ENCODE assay signal across 23 mouse cellular contexts in the genomic region with DNA sequence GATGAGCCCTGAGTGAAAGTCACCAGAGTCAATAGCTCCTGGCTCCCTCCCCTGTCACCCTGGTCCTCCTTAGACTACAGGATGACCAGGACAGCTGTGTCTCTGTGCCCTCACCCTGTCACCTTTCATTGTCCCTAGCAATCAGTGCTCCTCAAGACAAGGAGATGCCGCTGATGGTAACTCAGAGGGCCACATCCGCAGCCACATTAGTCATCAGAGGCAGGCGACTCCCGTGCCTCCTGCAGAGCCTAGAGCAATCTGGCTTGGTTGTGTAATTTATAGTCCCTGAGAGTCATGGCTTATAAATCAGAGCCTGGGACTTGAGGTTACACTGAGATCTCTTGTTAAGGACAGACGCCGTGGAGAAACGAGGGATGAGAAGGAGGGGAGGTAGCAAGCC.
A peak's percentile ranks its signal among the peaks of the same experiment; 100 is the strongest.
DNase-seq lines count a peak whose midpoint lies in the region; ATAC-seq and TF ChIP-seq lines count a peak whose summit lies in the region.
"Had no signal": no experiment of that assay in that cellular context is flagged by ENCODE, and none has a peak within 500 bp of the region (broad histone marks: within the 10 kb centered on the region; RNA-seq: fewer than 3 reads in every experiment).

No protein-coding gene starts in this region.

- no peak overlapping the region for H3K9ac ChIP-seq in neural tube, embryonic 13.5 days
- H3K9ac ChIP-seq: embryonic facial prominence, embryonic 15.5 days; limb, embryonic 13.5 days; liver, embryonic 12.5 days had no signal

- DNase-seq in cerebellum, postnatal 4 days (ENCODE audit: low spot score in 2 of 2) = no peak
- DNase-seq in frontal cortex, postnatal 25 days (ENCODE audit: low spot score in 2 of 2) = no peak
- no peak for DNase-seq in neural tube, embryonic 10.5 days (ENCODE audit: extremely low spot score, low spot score)
- DNase-seq in natural killer cell, adult 2 months (ENCODE audit: low spot score in 2 of 2) = no peak
- DNase-seq: gastrocnemius, postnatal 14 days; heart, adult 11 months; kidney, postnatal 36 days; lung, adult 18-20 months; lung, postnatal 10 days; right cerebral cortex, postnatal 14 days had no signal

- H3K27me3 ChIP-seq in neural tube, embryonic 13.5 days = no peaks in the 10 kb centered on the region
- H3K27me3 ChIP-seq: embryonic facial prominence, embryonic 15.5 days; limb, embryonic 13.5 days; liver, embryonic 12.5 days had no signal

- ATAC-seq in cerebellum, adult (ENCODE audit: insufficient number of reproducible peaks, low FRiP score, low TSS enrichment) = peak; percentile 55
- peak; percentile 24; the same call in 1 of the 2 replicates for ATAC-seq in frontal cortex, adult (ENCODE audit: low TSS enrichment)
- peak; percentile 43; the same call in 1 of the 2 replicates for ATAC-seq in neural tube, embryonic 13.5 days (ENCODE audit: low read depth)
- ATAC-seq: activated CD4-positive, CD25-positive, alpha-beta regulatory T cell, adult 4 months; forebrain, embryonic 14.5 days; hindbrain, embryonic 16.5 days; intestine, embryonic 16.5 days; liver, embryonic 12.5 days had no signal

- 17% methylated on average over 7 of the region's 7 CpGs for WGBS in neural tube, embryonic 13.5 days
- 31% methylated on average over 7 of the region's 7 CpGs for WGBS in olfactory bulb, adult 2 months

- H3K36me3 ChIP-seq in neural tube, embryonic 13.5 days = no peaks in the 10 kb centered on the region
- H3K36me3 ChIP-seq: embryonic facial prominence, embryonic 15.5 days; limb, embryonic 13.5 days; liver, embryonic 12.5 days; midbrain, embryonic 10.5 days had no signal

- H3K9me3 ChIP-seq in neural tube, embryonic 13.5 days = no peaks in the 10 kb centered on the region
- H3K9me3 ChIP-seq: embryonic facial prominence, embryonic 15.5 days; limb, embryonic 13.5 days; liver, embryonic 12.5 days; midbrain, embryonic 10.5 days had no signal

- H3K4me2 ChIP-seq in neural tube, embryonic 13.5 days = no peak overlapping the region
- H3K4me2 ChIP-seq: embryonic facial prominence, embryonic 15.5 days; heart, embryonic 11.5 days; limb, embryonic 13.5 days; liver, embryonic 12.5 days had no signal

- H3K27ac ChIP-seq in neural tube, embryonic 13.5 days (replicated peaks) = peak overlapping the region; percentile 39
- peak overlapping the region; percentile 11; the same call in 1 of the 2 replicates for H3K27ac ChIP-seq in olfactory bulb, adult 2 months (ENCODE audit: insufficient read depth, low read depth, low read length)
- H3K27ac ChIP-seq: embryonic facial prominence, embryonic 15.5 days; limb, embryonic 13.5 days; liver, embryonic 12.5 days; midbrain, embryonic 10.5 days had no signal

- no peak for TF ChIP-seq CTCF in olfactory bulb, adult 2 months (IDR thresholded peaks at IDR 0.05; ENCODE audit: insufficient read depth, low read depth, low read length)

- TF ChIP-seq POLR2A in olfactory bulb, adult 2 months (IDR thresholded peaks at IDR 0.05; ENCODE audit: insufficient read depth, low read depth, low read length) = no peak

- peaks cover 20% of the 10 kb centered on the region for H3K4me1 ChIP-seq in neural tube, embryonic 13.5 days (replicated peaks)
- peaks cover 15% of the 10 kb centered on the region for H3K4me1 ChIP-seq in olfactory bulb, adult 2 months (ENCODE audit: control insufficient read depth, insufficient read depth, low read length)
- H3K4me1 ChIP-seq: embryonic facial prominence, embryonic 15.5 days; liver, embryonic 12.5 days; midbrain, embryonic 10.5 days had no signal

- H3K4me3 ChIP-seq in neural tube, embryonic 13.5 days = no peak overlapping the region
- H3K4me3 ChIP-seq in olfactory bulb, adult 2 months (ENCODE audit: insufficient read depth, low read depth, low read length) = no peak overlapping the region
- H3K4me3 ChIP-seq: embryonic facial prominence, embryonic 15.5 days; limb, embryonic 13.5 days; liver, embryonic 12.5 days; midbrain, embryonic 10.5 days had no signal
